Mouse (Mus musculus) E14TG2a.4 (cell line): ENCODE data around the gene Lmbrd1.

Experiments used
- CTCF ChIP-seq: conservative IDR thresholded peaks from 2 replicates; pipeline ENCODE4 v1.5.1; 2014; ENCODE audit warnings: low read length
- NANOG ChIP-seq: IDR thresholded peaks from 2 replicates; pipeline ENCODE4 v1.6.1; 2014; ENCODE audit warnings: borderline replicate concordance, low read length, mixed read lengths
- POU5F1 ChIP-seq: IDR thresholded peaks from 2 replicates; pipeline ENCODE4 v1.6.1; 2014; ENCODE audit warnings: low read length, borderline replicate concordance

GRCm38 (mm10) chr1:24720209-24720608 lies 41.8 kb downstream of the Lmbrd1 start:
- TF ChIP-seq CTCF (no peak), POU5F1 (no peak), NANOG (no peak)
